Comparison of ENCODE assay signal across 23 mouse cellular contexts in the genomic region with DNA sequence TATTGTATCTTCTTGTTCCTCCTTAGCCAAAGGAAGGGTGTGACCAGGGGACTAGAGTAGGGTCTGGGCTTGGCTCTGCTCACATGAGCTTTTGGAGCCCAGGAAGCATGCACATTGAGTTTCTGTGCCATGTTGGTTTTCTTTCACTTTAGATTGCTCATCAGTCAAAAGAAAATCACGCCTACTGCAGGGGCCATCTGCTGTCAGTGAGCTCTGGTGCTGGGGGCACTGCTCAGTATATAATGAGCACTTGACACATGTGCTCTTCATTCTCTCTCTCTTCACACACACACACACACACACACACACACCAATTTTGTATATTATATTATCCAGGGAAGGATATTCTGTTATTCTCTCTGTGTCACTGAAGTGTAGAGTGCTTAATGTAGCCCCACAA.
DNase-seq lines count a peak whose midpoint lies in the region; ATAC-seq and TF ChIP-seq lines count a peak whose summit lies in the region.
"Had no signal": no experiment of that assay in that cellular context is flagged by ENCODE, and none has a peak within 500 bp of the region (broad histone marks: within the 10 kb centered on the region; RNA-seq: fewer than 3 reads in every experiment).

No protein-coding gene starts in this region.

- H3K4me3 ChIP-seq in forebrain, embryonic 10.5 days = no peak overlapping the region
- no peak overlapping the region for H3K4me3 ChIP-seq in forebrain, embryonic 15.5 days
- H3K4me3 ChIP-seq in forebrain, embryonic 13.5 days = no peak overlapping the region
- no peak overlapping the region for H3K4me3 ChIP-seq in forebrain, embryonic 11.5 days (ENCODE audit: low read depth, low read length)
- H3K4me3 ChIP-seq in forebrain, embryonic 16.5 days (replicated peaks; ENCODE audit: low read length) = no peak overlapping the region
- H3K4me3 ChIP-seq: embryonic facial prominence, embryonic 10.5 days; embryonic facial prominence, embryonic 12.5 days had no signal

- H3K4me2 ChIP-seq in forebrain, embryonic 15.5 days (replicated peaks) = no peak overlapping the region
- no peak overlapping the region for H3K4me2 ChIP-seq in forebrain, embryonic 13.5 days
- H3K4me2 ChIP-seq in forebrain, embryonic 11.5 days (ENCODE audit: low read depth, low read length, severe bottlenecking) = no peak overlapping the region
- no peak overlapping the region for H3K4me2 ChIP-seq in forebrain, embryonic 16.5 days (ENCODE audit: low read length)
- H3K4me2 ChIP-seq: embryonic facial prominence, embryonic 12.5 days had no signal

- no peaks in the 10 kb centered on the region for H3K27me3 ChIP-seq in forebrain, embryonic 10.5 days (ENCODE audit: poor library complexity, severe bottlenecking)
- no peaks in the 10 kb centered on the region for H3K27me3 ChIP-seq in forebrain, embryonic 15.5 days
- H3K27me3 ChIP-seq in forebrain, embryonic 13.5 days = no peaks in the 10 kb centered on the region
- no peaks in the 10 kb centered on the region for H3K27me3 ChIP-seq in forebrain, embryonic 11.5 days (ENCODE audit: control insufficient read depth, insufficient read depth, low read length)
- no peaks in the 10 kb centered on the region for H3K27me3 ChIP-seq in forebrain, embryonic 16.5 days (replicated peaks; ENCODE audit: control insufficient read depth, insufficient read depth, low read length)
- H3K27me3 ChIP-seq: CH12.LX; embryonic facial prominence, embryonic 12.5 days; Patski had no signal

- no peak for TF ChIP-seq CTCF in brain, embryonic 14.5 days (IDR thresholded peaks at IDR 0.05; ENCODE audit: borderline replicate concordance, extremely low read depth, insufficient read depth, insufficient read length)

- H3K9ac ChIP-seq in forebrain, embryonic 15.5 days (replicated peaks) = no peak overlapping the region
- H3K9ac ChIP-seq in forebrain, embryonic 13.5 days = no peak overlapping the region
- H3K9ac ChIP-seq in forebrain, embryonic 11.5 days (ENCODE audit: low read length) = no peak overlapping the region
- H3K9ac ChIP-seq in forebrain, embryonic 16.5 days (replicated peaks; ENCODE audit: low read depth, low read length) = no peak overlapping the region
- H3K9ac ChIP-seq: embryonic facial prominence, embryonic 12.5 days had no signal

- no peaks in the 10 kb centered on the region for H3K4me1 ChIP-seq in forebrain, embryonic 10.5 days
- peaks cover 7% of the 10 kb centered on the region for H3K4me1 ChIP-seq in forebrain, embryonic 15.5 days
- H3K4me1 ChIP-seq in forebrain, embryonic 13.5 days = peaks cover 10% of the 10 kb centered on the region
- H3K4me1 ChIP-seq in forebrain, embryonic 11.5 days (replicated peaks; ENCODE audit: control insufficient read depth, insufficient read depth, low read length) = no peaks in the 10 kb centered on the region
- peaks cover 5% of the 10 kb centered on the region; the same call in 1 of the 2 replicates for H3K4me1 ChIP-seq in forebrain, embryonic 16.5 days (replicated peaks; ENCODE audit: control insufficient read depth, insufficient read depth, low read length)
- H3K4me1 ChIP-seq: embryonic facial prominence, embryonic 10.5 days; embryonic facial prominence, embryonic 12.5 days had no signal

- WGBS in forebrain, embryonic 10.5 days = 88% methylated on average over 1 of the region's 1 CpGs
- WGBS in forebrain, embryonic 15.5 days = 58% methylated on average over 1 of the region's 1 CpGs
- 46% methylated on average over 1 of the region's 1 CpGs for WGBS in forebrain, embryonic 13.5 days
- WGBS in forebrain, embryonic 11.5 days = 69% methylated on average over 1 of the region's 1 CpGs
- 48% methylated on average over 1 of the region's 1 CpGs for WGBS in forebrain, embryonic 16.5 days

- H3K9me3 ChIP-seq in forebrain, embryonic 10.5 days = peaks cover 8% of the 10 kb centered on the region; the same call in 1 of the 2 replicates
- H3K9me3 ChIP-seq in forebrain, embryonic 15.5 days = no peaks in the 10 kb centered on the region
- H3K9me3 ChIP-seq in forebrain, embryonic 13.5 days (replicated peaks) = no peaks in the 10 kb centered on the region; the same call in 1 of the 2 replicates
- H3K9me3 ChIP-seq in forebrain, embryonic 11.5 days (ENCODE audit: control insufficient read depth, low read length) = no peaks in the 10 kb centered on the region; the same call in 1 of the 2 replicates
- peaks cover 6% of the 10 kb centered on the region; the same call in 1 of the 2 replicates for H3K9me3 ChIP-seq in forebrain, embryonic 16.5 days (ENCODE audit: control insufficient read depth, low read length)

- H3K27ac ChIP-seq in forebrain, embryonic 10.5 days = 0 out of 2 replicates have a peak overlapping the region, but pooled peaks have one; percentile 8
- H3K27ac ChIP-seq in forebrain, embryonic 15.5 days (replicated peaks) = no peak overlapping the region
- no peak overlapping the region for H3K27ac ChIP-seq in forebrain, embryonic 13.5 days
- H3K27ac ChIP-seq in forebrain, embryonic 11.5 days (ENCODE audit: low read depth, low read length) = no peak overlapping the region; the same call in 1 of the 2 replicates
- H3K27ac ChIP-seq in forebrain, embryonic 16.5 days (ENCODE audit: low read length) = no peak overlapping the region
- H3K27ac ChIP-seq: embryonic facial prominence, embryonic 10.5 days; embryonic facial prominence, embryonic 12.5 days had no signal

- ATAC-seq in forebrain, embryonic 15.5 days (replicated peaks) = no peak
- ATAC-seq in forebrain, embryonic 13.5 days = peak; percentile 62
- no peak for ATAC-seq in forebrain, embryonic 11.5 days (replicated peaks; ENCODE audit: low FRiP score)
- peak; percentile 43; the same call in 1 of the 2 replicates for ATAC-seq in forebrain, embryonic 16.5 days
- ATAC-seq: activated CD4-positive, CD25-positive, alpha-beta regulatory T cell, adult 4 months; CD4-positive, CD25-positive, alpha-beta regulatory T cell, adult 4 months; Patski had no signal

- intact Hi-C loops in heart, postnatal 10 days (cut with DNase I) = no loop called here

- no peak for DNase-seq in forebrain, embryonic 10.5 days (ENCODE audit: extremely low spot score, low spot score)
- no peak for DNase-seq in forebrain, embryonic 11.5 days (ENCODE audit: low spot score)
- DNase-seq in brain, embryonic 14.5 days (ENCODE audit: low read depth) = peak; percentile 79
- no peak for DNase-seq in heart, postnatal 10 days
- DNase-seq: adrenal gland, adult 8-10 months; adrenal gland, postnatal 14 days; adrenal gland, postnatal 36 days; B cell, adult 2 months; cerebellum, adult 11 months; cerebellum, adult 18-20 months; cerebellum, adult 8-10 months; cerebellum, adult 9-11 months; cerebellum, postnatal 14 days; cerebellum, postnatal 36 days had no signal

- H3K36me3 ChIP-seq in forebrain, embryonic 10.5 days (replicated peaks) = 0 out of 2 replicates have a peak, but pooled peaks cover 3% of the 10 kb centered on the region
- no peaks in the 10 kb centered on the region for H3K36me3 ChIP-seq in forebrain, embryonic 15.5 days
- no peaks in the 10 kb centered on the region for H3K36me3 ChIP-seq in forebrain, embryonic 13.5 days (ENCODE audit: poor library complexity, severe bottlenecking)
- no peaks in the 10 kb centered on the region for H3K36me3 ChIP-seq in forebrain, embryonic 11.5 days (ENCODE audit: control insufficient read depth, insufficient read depth, low read length)
- H3K36me3 ChIP-seq in forebrain, embryonic 16.5 days (ENCODE audit: control insufficient read depth, insufficient read depth) = no peaks in the 10 kb centered on the region
- H3K36me3 ChIP-seq: embryonic facial prominence, embryonic 10.5 days; embryonic facial prominence, embryonic 12.5 days had no signal

- TF ChIP-seq POLR2A in brain, embryonic 14.5 days (IDR thresholded peaks at IDR 0.05; ENCODE audit: borderline replicate concordance, extremely low read depth, insufficient read depth, insufficient read length, poor library complexity, severe bottlenecking) = no peak

Comparison
In these comparisons a context has a peak if more than half of its experiments do, and no peak if none do; other contexts are left out.
1. ATAC-seq: peak in forebrain, embryonic 13.5 days (single experiment) and forebrain, embryonic 16.5 days (single experiment); none in forebrain, embryonic 15.5 days (single experiment) and forebrain, embryonic 11.5 days (single experiment).